Mouse (Mus musculus) left cerebral cortex, postnatal 14 days (tissue): ENCODE measurements around the gene Ankrd7. TPM values are rescaled to one million over a fixed set of nuclear protein-coding genes. Genes with fewer than 3 reads are reported as not detected.

Experiments
- total RNA-seq, 2 experiments: library from RNA; stranded (reverse); gene quantifications; 2 replicates each; pipeline ENCODE4 v1.2.3; 2021

The Ankrd7 gene
- total RNA-seq, 2 experiments from 2014 or later, result not detected

Other genes starting within 250 kb of the Ankrd7 start
- 10 to 100 TPM; 31.4 to 34.5 TPM for gene Lsm8, start 17.7 kb upstream of the Ankrd7 start, total RNA-seq